Mouse (Mus musculus): ENCODE data around the gene Itgb8.

The Itgb8 gene

DNA sequence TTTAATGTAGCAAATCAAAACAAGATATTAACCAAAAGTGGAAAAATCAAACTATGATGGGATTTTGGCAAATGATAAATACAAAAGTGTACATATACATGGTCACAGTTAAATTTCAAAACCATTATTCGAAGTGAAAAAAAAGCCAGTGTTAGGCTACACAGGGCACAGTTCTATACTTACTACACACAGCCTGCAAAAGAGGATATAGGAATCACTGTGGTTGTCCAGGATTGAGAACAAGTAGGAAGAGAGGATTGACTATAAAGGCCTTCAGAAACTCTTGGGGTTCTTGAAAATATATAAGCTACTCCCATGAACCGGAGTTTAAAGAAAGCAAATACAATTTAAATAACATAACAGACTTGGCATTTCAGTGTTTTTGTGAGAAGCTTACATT, 87.6 kb downstream of the Itgb8 start:
- intact Hi-C loops (cut with DNase I): no loop called here

DNA sequence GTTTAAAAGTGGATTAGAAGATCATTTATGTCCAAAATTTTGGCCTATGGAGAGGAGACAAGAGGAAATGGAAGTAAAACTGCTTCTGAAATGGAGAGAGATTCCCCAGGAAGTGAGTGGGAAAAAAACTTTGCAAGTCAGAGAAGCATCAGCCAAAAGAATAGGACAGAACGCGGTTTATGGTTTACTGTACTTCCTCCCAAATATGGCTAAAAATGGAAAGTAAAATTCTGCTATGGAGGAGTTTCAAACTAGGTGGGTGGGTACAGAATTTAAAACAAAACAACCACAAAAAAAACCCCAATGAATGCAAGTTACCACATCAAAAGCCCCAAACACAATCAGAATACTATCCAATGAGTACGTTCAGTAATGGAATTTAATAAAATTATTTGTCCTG, 90.8 kb downstream of the Itgb8 start:
- intact Hi-C loops (cut with DNase I): no loop called here

DNA sequence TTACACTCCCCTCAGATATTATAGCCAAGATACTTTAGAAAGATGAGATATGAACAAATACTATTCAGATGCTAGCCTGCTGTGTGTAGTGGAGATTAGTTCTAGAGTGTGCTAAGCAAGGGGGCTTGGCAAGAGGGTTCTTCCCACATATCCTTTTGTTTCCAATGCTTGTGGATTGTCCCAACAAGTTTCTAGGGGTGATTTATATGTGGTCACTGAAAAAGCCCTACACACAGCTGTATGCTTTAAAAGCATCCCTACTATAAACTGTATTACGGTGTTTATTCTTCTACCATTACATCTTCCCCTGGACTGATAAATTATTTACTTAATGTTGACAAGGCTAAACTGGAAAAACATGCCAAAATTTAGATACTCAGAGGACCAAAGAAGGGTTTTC, 92.6 kb downstream of the Itgb8 start:
- intact Hi-C loops (cut with DNase I): no loop called here

- intact Hi-C loops (cut with DNase I): loop anchor here (10.0 kb wide), 1 partner anchor 53 kb away; no protein-coding TSS in a partner anchor
Measured at GRCm38 (mm10) chr12:119137946-119138345, 100.7 kb downstream of the Itgb8 start.

- intact Hi-C loops (cut with DNase I): no loop called here
Measured at GRCm38 (mm10) chr12:119113522-119114135, 125.0 kb downstream of the Itgb8 start.

GRCm38 (mm10) chr12:119110091-119110490, 128.5 kb downstream of the Itgb8 start:
- intact Hi-C loops (cut with DNase I): no loop called here
